Comparison of ENCODE assay signal across 8 mouse cellular contexts in the genomic region with DNA sequence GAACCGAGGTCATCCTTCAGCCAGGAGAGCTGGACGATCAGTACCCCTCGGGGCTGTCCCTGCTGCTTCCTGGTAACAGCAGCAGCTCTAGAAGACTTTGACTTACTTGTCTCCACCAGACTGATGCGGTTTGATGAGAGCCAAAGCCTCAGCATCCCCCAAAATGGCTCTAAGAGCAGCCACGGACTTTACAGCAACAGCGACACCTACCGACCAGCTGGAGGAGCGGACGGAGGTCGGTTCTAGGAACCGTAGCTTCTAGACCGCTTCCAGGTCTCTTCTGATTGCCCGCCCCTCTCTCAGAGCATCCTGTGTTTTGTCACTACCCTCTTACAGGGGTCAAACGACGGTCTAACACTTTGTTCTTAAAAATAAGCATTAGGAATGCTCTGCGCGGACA. TPM values are rescaled to one million over a fixed set of nuclear protein-coding genes. Genes with fewer than 3 reads are reported as not detected.
DNase-seq lines count a peak whose midpoint lies in the region; ATAC-seq and TF ChIP-seq lines count a peak whose summit lies in the region.

No protein-coding gene starts in this region.

- H3K27ac ChIP-seq in hindbrain, postnatal 0 days: no peak overlapping the region
- H3K27ac ChIP-seq in limb, embryonic 12.5 days: no peak overlapping the region
- no peak overlapping the region for H3K27ac ChIP-seq in midbrain, embryonic 16.5 days (ENCODE audit: low read length)

- H3K36me3 ChIP-seq in hindbrain, postnatal 0 days (ENCODE audit: insufficient read depth, low read length): no peaks in the 10 kb centered on the region
- no peaks in the 10 kb centered on the region for H3K36me3 ChIP-seq in limb, embryonic 12.5 days
- H3K36me3 ChIP-seq in midbrain, embryonic 16.5 days (ENCODE audit: control insufficient read depth, insufficient read depth, low read length): no peaks in the 10 kb centered on the region

- H3K9ac ChIP-seq in hindbrain, postnatal 0 days (replicated peaks; ENCODE audit: low read length): no peak overlapping the region
- no peak overlapping the region for H3K9ac ChIP-seq in limb, embryonic 12.5 days (replicated peaks)
- H3K9ac ChIP-seq in midbrain, embryonic 16.5 days (ENCODE audit: low read depth, low read length): no peak overlapping the region

- no peaks in the 10 kb centered on the region for H3K9me3 ChIP-seq in hindbrain, postnatal 0 days (ENCODE audit: low read length)
- H3K9me3 ChIP-seq in limb, embryonic 12.5 days: no peaks in the 10 kb centered on the region
- H3K9me3 ChIP-seq in midbrain, embryonic 16.5 days (replicated peaks; ENCODE audit: control insufficient read depth, low read length, poor library complexity, severe bottlenecking): no peaks in the 10 kb centered on the region

- peak; percentile 88 for ATAC-seq in hindbrain, postnatal 0 days
- 0 out of 2 replicates have a peak, but pooled peaks have one; percentile 37 for ATAC-seq in limb, embryonic 12.5 days (ENCODE audit: insufficient number of reproducible peaks, insufficient read depth, low FRiP score, low TSS enrichment, low read depth)
- peak; percentile 28; the same call in 1 of the 2 replicates for ATAC-seq in midbrain, embryonic 16.5 days

- peak; percentile 64 for DNase-seq in layer of hippocampus, adult 11-12 months (ENCODE audit: low spot score)
- no peak for DNase-seq in layer of hippocampus, adult 9-11 months
- DNase-seq in cerebellum, adult 9-10 months: peak; percentile 65
- DNase-seq in frontal cortex, postnatal 25 days (ENCODE audit: low spot score in 2 of 2): peak; percentile 48 to 61
- peak; percentile 93 for DNase-seq in hindbrain, postnatal 0 days (ENCODE audit: low spot score)
- DNase-seq in spleen, postnatal 36 days (ENCODE audit: low spot score in 2 of 2): peak; percentile 48 to 59

- no peaks in the 10 kb centered on the region for H3K4me1 ChIP-seq in hindbrain, postnatal 0 days (ENCODE audit: insufficient read depth, low read length)
- H3K4me1 ChIP-seq in limb, embryonic 12.5 days (replicated peaks): 0 out of 2 replicates have a peak, but pooled peaks cover 6% of the 10 kb centered on the region
- no peaks in the 10 kb centered on the region; the same call in 1 of the 2 replicates for H3K4me1 ChIP-seq in midbrain, embryonic 16.5 days (ENCODE audit: control insufficient read depth, insufficient read depth, low read length)

- H3K4me3 ChIP-seq in hindbrain, postnatal 0 days (ENCODE audit: low read length): no peak overlapping the region
- no peak overlapping the region for H3K4me3 ChIP-seq in limb, embryonic 12.5 days (replicated peaks)
- H3K4me3 ChIP-seq in midbrain, embryonic 16.5 days (ENCODE audit: low read depth, low read length): no peak overlapping the region

- H3K4me2 ChIP-seq in hindbrain, postnatal 0 days (ENCODE audit: low read depth, low read length): no peak overlapping the region
- no peak overlapping the region for H3K4me2 ChIP-seq in limb, embryonic 12.5 days
- no peak overlapping the region for H3K4me2 ChIP-seq in midbrain, embryonic 16.5 days (ENCODE audit: low read length)

- H3K27me3 ChIP-seq in hindbrain, postnatal 0 days (ENCODE audit: insufficient read depth, low read length): no peaks in the 10 kb centered on the region
- H3K27me3 ChIP-seq in limb, embryonic 12.5 days: peaks cover 11% of the 10 kb centered on the region; the same call in 1 of the 2 replicates
- no peaks in the 10 kb centered on the region for H3K27me3 ChIP-seq in midbrain, embryonic 16.5 days (ENCODE audit: control insufficient read depth, insufficient read depth, low read depth, low read length)

- 9% methylated on average over 17 of the region's 17 CpGs for WGBS in hindbrain, postnatal 0 days
- WGBS in limb, embryonic 12.5 days: 7% methylated on average over 17 of the region's 17 CpGs
- 10% methylated on average over 17 of the region's 17 CpGs for WGBS in midbrain, embryonic 16.5 days

- peak; percentile 95 for TF ChIP-seq CTCF in hindbrain, postnatal 0 days (IDR thresholded peaks at IDR 0.05; ENCODE audit: low read depth)

RNA-seq across cellular contexts. Expression of a gene that starts 11.5 kb away (rescaled TPM):
- 79.5 and 88.6 TPM in 2 replicates for total RNA-seq in hindbrain, postnatal 0 days (2014; rRNA removed)
- polyA plus RNA-seq in hindbrain, postnatal 0 days (2015; fragmentation: Nextera tagmentation; extraction: Ambion mirVana): 44.7 and 45.6 TPM in 2 replicates
- polyA plus RNA-seq in limb, embryonic 12.5 days (2016; fragmentation: Nextera tagmentation; extraction: Ambion mirVana): 28.1 and 29.3 TPM in 2 replicates
- 57.4 and 57.5 TPM in 2 replicates for polyA plus RNA-seq in midbrain, embryonic 16.5 days (2015; fragmentation: Nextera tagmentation; extraction: Ambion mirVana)

RNA-seq across cellular contexts. Expression of a gene that starts 32.5 kb away (rescaled TPM):
- total RNA-seq in hindbrain, postnatal 0 days (2014; rRNA removed): 25.1 and 40.1 TPM in 2 replicates
- polyA plus RNA-seq in hindbrain, postnatal 0 days (2015; fragmentation: Nextera tagmentation; extraction: Ambion mirVana): 14.5 and 18.5 TPM in 2 replicates
- polyA plus RNA-seq in limb, embryonic 12.5 days (2016; fragmentation: Nextera tagmentation; extraction: Ambion mirVana): 22.8 and 25.6 TPM in 2 replicates
- polyA plus RNA-seq in midbrain, embryonic 16.5 days (2015; fragmentation: Nextera tagmentation; extraction: Ambion mirVana): 23.7 and 24.8 TPM in 2 replicates

RNA-seq across cellular contexts. Expression of a gene that starts 35.4 kb away (rescaled TPM):
- total RNA-seq in hindbrain, postnatal 0 days (2014; rRNA removed): not detected in 2 replicates
- polyA plus RNA-seq in hindbrain, postnatal 0 days (2015; fragmentation: Nextera tagmentation; extraction: Ambion mirVana): 0.10 and 0.19 TPM in 2 replicates
- polyA plus RNA-seq in limb, embryonic 12.5 days (2016; fragmentation: Nextera tagmentation; extraction: Ambion mirVana): 0.12 and 0.13 TPM in 2 replicates
- 0.10 TPM in 2 replicates for polyA plus RNA-seq in midbrain, embryonic 16.5 days (2015; fragmentation: Nextera tagmentation; extraction: Ambion mirVana)

RNA-seq across cellular contexts. Expression of a gene that starts 37.9 kb away (rescaled TPM):
- total RNA-seq in hindbrain, postnatal 0 days (2014; rRNA removed): 50.2 and 53.9 TPM in 2 replicates
- polyA plus RNA-seq in hindbrain, postnatal 0 days (2015; fragmentation: Nextera tagmentation; extraction: Ambion mirVana): 27.3 and 29.9 TPM in 2 replicates
- polyA plus RNA-seq in limb, embryonic 12.5 days (2016; fragmentation: Nextera tagmentation; extraction: Ambion mirVana): 34.1 and 34.4 TPM in 2 replicates
- 48.1 and 51.3 TPM in 2 replicates for polyA plus RNA-seq in midbrain, embryonic 16.5 days (2015; fragmentation: Nextera tagmentation; extraction: Ambion mirVana)

Comparison
In these comparisons a context has a peak if more than half of its experiments do, and no peak if none do; other contexts are left out.
1. ATAC-seq: peak in every context shown above with its lines; median percentile 88 in hindbrain, postnatal 0 days; 37 in limb, embryonic 12.5 days; 28 in midbrain, embryonic 16.5 days.